Mouse (Mus musculus): ENCODE data around the gene Tnfrsf13b. TPM values are rescaled to one million over a fixed set of nuclear protein-coding genes. Genes with fewer than 3 reads are reported as not detected.
"Not testable (repeated sequence)": the region's sequence is repeated elsewhere in the genome, so short reads cannot be mapped to it uniquely, and the experiment has no call there.

Tnfrsf13b gene
- polyA plus RNA-seq, 1 experiment = 42.2 TPM

DNA sequence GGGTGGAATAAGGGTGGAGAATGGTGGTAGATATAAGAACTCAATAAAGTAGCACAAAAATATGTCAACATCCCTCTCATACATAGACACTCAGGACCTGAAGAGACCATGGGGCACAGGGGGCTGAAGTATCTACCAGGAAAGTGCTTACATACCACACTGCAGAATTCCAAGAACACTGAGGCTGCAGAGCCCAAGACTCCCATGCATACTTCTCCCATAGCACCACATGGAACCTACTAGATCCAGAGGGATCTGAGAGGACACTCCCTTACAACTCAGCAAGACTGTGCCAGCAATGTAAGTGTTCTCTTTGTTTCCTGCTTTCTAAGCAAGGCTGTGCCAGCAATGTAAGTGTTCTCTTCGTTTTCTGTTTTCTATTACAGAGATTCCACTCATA is 57.3 kb downstream of the Tnfrsf13b start:
- Histone ChIP-seq H3K4me3 (ENCODE audit: insufficient read depth, low read length) (no peak overlapping the region), H3K4me1 (ENCODE audit: control insufficient read depth, insufficient read depth, low read length) (no peaks in the 10 kb centered on the region), H3K27ac (ENCODE audit: insufficient read depth, low read depth, low read length) (no peak overlapping the region)
- TF ChIP-seq CTCF (IDR thresholded peaks at IDR 0.05; ENCODE audit: low read depth, low read length) (no peak), POLR2A (IDR thresholded peaks at IDR 0.05; ENCODE audit: borderline replicate concordance, low read depth, low read length) (no peak)

GRCm38 (mm10) chr11:61190776-61191175 is 64.2 kb downstream of the Tnfrsf13b start:
- Histone ChIP-seq H3K27ac (ENCODE audit: insufficient read depth, low read depth, low read length) (no peak overlapping the region), H3K4me3 (ENCODE audit: insufficient read depth, low read length) (no peak overlapping the region), H3K4me1 (ENCODE audit: control insufficient read depth, insufficient read depth, low read length) (no peaks in the 10 kb centered on the region)
- TF ChIP-seq CTCF (IDR thresholded peaks at IDR 0.05; ENCODE audit: low read depth, low read length) (no peak), POLR2A (IDR thresholded peaks at IDR 0.05; ENCODE audit: borderline replicate concordance, low read depth, low read length) (no peak)

GRCm38 (mm10) chr11:61192123-61192522 is 65.6 kb downstream of the Tnfrsf13b start:
- H3K27ac ChIP-seq (ENCODE audit: insufficient read depth, low read depth, low read length); H3K4me3 ChIP-seq (ENCODE audit: insufficient read depth, low read length); H3K4me1 ChIP-seq (ENCODE audit: control insufficient read depth, insufficient read depth, low read length): not testable (repeated sequence)

- no peak for TF ChIP-seq CTCF (IDR thresholded peaks at IDR 0.05; ENCODE audit: low read depth, low read length)
- TF ChIP-seq POLR2A (IDR thresholded peaks at IDR 0.05; ENCODE audit: borderline replicate concordance, low read depth, low read length) = no peak
- no peaks in the 10 kb centered on the region for H3K4me1 ChIP-seq (ENCODE audit: control insufficient read depth, insufficient read depth, low read length)
- no peak overlapping the region for H3K27ac ChIP-seq (ENCODE audit: insufficient read depth, low read depth, low read length)
- H3K4me3 ChIP-seq (ENCODE audit: insufficient read depth, low read length) = no peak overlapping the region
Observed at GRCm38 (mm10) chr11:61192779-61193178, 66.2 kb downstream of the Tnfrsf13b start.

GRCm38 (mm10) chr11:61193392-61193791 is 66.8 kb downstream of the Tnfrsf13b start:
- Histone ChIP-seq H3K4me1 (ENCODE audit: control insufficient read depth, insufficient read depth, low read length) (no peaks in the 10 kb centered on the region), H3K4me3 (ENCODE audit: insufficient read depth, low read length) (no peak overlapping the region), H3K27ac (ENCODE audit: insufficient read depth, low read depth, low read length) (no peak overlapping the region)
- TF ChIP-seq CTCF (IDR thresholded peaks at IDR 0.05; ENCODE audit: low read depth, low read length) (peak; percentile 73), POLR2A (IDR thresholded peaks at IDR 0.05; ENCODE audit: borderline replicate concordance, low read depth, low read length) (no peak)

DNA sequence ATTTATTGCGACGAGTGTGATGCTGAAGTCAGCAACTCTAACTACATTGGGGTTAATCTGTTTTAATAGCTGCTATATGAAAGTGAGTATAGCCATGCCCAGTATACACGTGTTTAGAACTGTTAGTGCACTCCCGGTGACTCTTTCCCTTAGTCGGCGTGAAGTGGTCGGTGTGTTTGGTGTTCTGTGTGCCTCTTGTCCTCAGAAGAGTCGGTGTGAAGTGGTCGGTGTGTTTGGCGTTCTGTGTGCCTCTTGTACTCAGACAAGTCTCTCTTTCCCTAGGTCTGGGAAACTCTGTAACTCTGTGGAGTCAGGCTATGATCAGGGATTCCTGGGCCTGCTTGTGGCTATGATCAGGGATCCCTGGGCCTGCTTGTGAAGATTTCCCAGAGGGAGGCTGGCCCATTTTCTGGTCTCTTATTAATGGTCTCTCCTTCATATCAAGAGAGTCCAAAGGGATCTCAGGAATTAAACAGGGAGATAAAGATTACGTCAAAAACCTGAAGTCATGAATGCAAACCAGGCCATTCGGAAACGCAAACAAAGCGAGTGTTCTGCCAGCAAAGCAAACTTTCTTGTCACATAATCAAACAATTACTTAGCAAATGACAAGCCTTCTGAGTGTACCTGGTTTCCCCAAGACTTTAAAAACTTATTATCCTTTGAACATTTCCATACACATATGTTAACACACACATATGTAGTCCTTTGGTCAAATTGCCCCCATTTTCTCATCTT is 70.2 kb downstream of the Tnfrsf13b start:
- Histone ChIP-seq H3K4me3 (ENCODE audit: insufficient read depth, low read length) (no peak overlapping the region), H3K27ac (ENCODE audit: insufficient read depth, low read depth, low read length) (no peak overlapping the region), H3K4me1 (ENCODE audit: control insufficient read depth, insufficient read depth, low read length) (no peaks in the 10 kb centered on the region)
- TF ChIP-seq POLR2A (IDR thresholded peaks at IDR 0.05; ENCODE audit: borderline replicate concordance, low read depth, low read length) (no peak), CTCF (IDR thresholded peaks at IDR 0.05; ENCODE audit: low read depth, low read length) (no peak)

- H3K27ac ChIP-seq (ENCODE audit: insufficient read depth, low read depth, low read length) = no peak overlapping the region
- TF ChIP-seq CTCF (IDR thresholded peaks at IDR 0.05; ENCODE audit: low read depth, low read length) (no peak), POLR2A (IDR thresholded peaks at IDR 0.05; ENCODE audit: borderline replicate concordance, low read depth, low read length) (no peak)
- no peaks in the 10 kb centered on the region for H3K4me1 ChIP-seq (ENCODE audit: control insufficient read depth, insufficient read depth, low read length)
- H3K4me3 ChIP-seq (ENCODE audit: insufficient read depth, low read length) = no peak overlapping the region
Observed at GRCm38 (mm10) chr11:61197935-61198334, 71.4 kb downstream of the Tnfrsf13b start.

Other genes starting within 250 kb of the Tnfrsf13b start
- 19.4 and 20.8 TPM in 2 replicates for gene Tmem11, start 247.5 kb upstream of the Tnfrsf13b start, polyA plus RNA-seq (2012; ENCODE audit: insufficient read depth, insufficient read length, missing spikeins)
- 15.5 and 19.2 TPM in 2 replicates for gene Natd1, start 212.0 kb upstream of the Tnfrsf13b start, polyA plus RNA-seq (2012; ENCODE audit: insufficient read depth, insufficient read length, missing spikeins)
- gene Map2k3, start 194.7 kb upstream of the Tnfrsf13b start, polyA plus RNA-seq (2012; ENCODE audit: insufficient read depth, insufficient read length, missing spikeins) = 47.3 and 52.8 TPM in 2 replicates
- not detected in 2 replicates for gene Kcnj12, start 104.2 kb upstream of the Tnfrsf13b start, polyA plus RNA-seq (2012; ENCODE audit: insufficient read depth, insufficient read length, missing spikeins)
- 23.5 and 28.1 TPM in 2 replicates for gene Usp22, start 48.3 kb downstream of the Tnfrsf13b start, polyA plus RNA-seq (2012; ENCODE audit: insufficient read depth, insufficient read length, missing spikeins)
- not detected in 2 replicates for gene Aldh3a1, start 80.8 kb downstream of the Tnfrsf13b start, polyA plus RNA-seq (2012; ENCODE audit: insufficient read depth, insufficient read length, missing spikeins)
- gene Aldh3a2, start 140.7 kb downstream of the Tnfrsf13b start, polyA plus RNA-seq (2012; ENCODE audit: insufficient read depth, insufficient read length, missing spikeins) = 57.6 and 59.0 TPM in 2 replicates
- gene Slc47a2, start 216.1 kb downstream of the Tnfrsf13b start, polyA plus RNA-seq (2012; ENCODE audit: insufficient read depth, insufficient read length, missing spikeins) = not detected in 2 replicates

Data from bone marrow macrophage, adult 2 months (primary cell).